Mouse (Mus musculus): ENCODE results near the gene Hnrnpa1.

- TF ChIP-seq CTCF (IDR thresholded peaks at IDR 0.05; ENCODE audit: insufficient read depth, low read depth, low read length) (no peak), POLR2A (IDR thresholded peaks at IDR 0.05; ENCODE audit: insufficient read depth, low read depth, low read length) (no peak)
Measured at GRCm38 (mm10) chr15:103259162-103259561, 18.9 kb downstream of the Hnrnpa1 start.

Data from olfactory bulb, adult 2 months (tissue).